Mouse (Mus musculus) intestine, embryonic 14.5 days (tissue): Measurements from ENCODE around the gene Gadd45gip1. TPM values are rescaled to one million over a fixed set of nuclear protein-coding genes. Genes with fewer than 3 reads are reported as not detected.
A peak's percentile ranks its signal among the peaks of the same experiment; 100 is the strongest.

ENCODE experiments used
- ATAC-seq: fragments of 200-750 bp; cut with Nextera tagmentation; replicated peaks from 2 replicates; pipeline ENCODE4 v1.8.0; 2017; ENCODE audit warnings: low read depth, moderate number of reproducible peaks, moderate TSS enrichment, moderate library complexity; ENCODE audit not compliant: low FRiP score, low TSS enrichment
- DNase-seq: peaks from one replicate; pipeline ENCODE4 v3.0.0-alpha.2; 2018; ENCODE audit warnings: low spot score
- H3K27ac ChIP-seq: fragments of 300-500 bp; sonication (generic); 2 replicates; pipeline ENCODE4 v1.5.1; 2014; ENCODE audit warnings: low read depth, mild to moderate bottlenecking, control low read depth
- H3K27me3 ChIP-seq: fragments of 300-500 bp; sonication (generic); replicated peaks from 2 replicates; pipeline ENCODE4 v1.6.1; 2014; ENCODE audit warnings: low read length, control low read depth; ENCODE audit not compliant: control insufficient read depth, insufficient read depth
- H3K36me3 ChIP-seq: fragments of 300-500 bp; sonication (generic); 2 replicates; pipeline ENCODE4 v1.6.1; 2014; ENCODE audit warnings: low read length, control low read depth; ENCODE audit not compliant: control insufficient read depth, insufficient read depth
- H3K4me1 ChIP-seq: fragments of 300-500 bp; sonication (generic); replicated peaks from 2 replicates; pipeline ENCODE4 v1.6.1; 2014; ENCODE audit warnings: low read length, control low read depth, mixed read lengths; ENCODE audit not compliant: control insufficient read depth, insufficient read depth
- H3K4me2 ChIP-seq: fragments of 300-500 bp; sonication (generic); 2 replicates; pipeline ENCODE4 v1.6.1; 2014; ENCODE audit warnings: low read length
- H3K4me3 ChIP-seq: fragments of 300-500 bp; sonication (generic); 2 replicates; pipeline ENCODE4 v1.5.1; 2014; ENCODE audit warnings: low read depth, low read length, control low read depth, mixed read lengths
- H3K9ac ChIP-seq: fragments of 300-500 bp; sonication (generic); 2 replicates; pipeline ENCODE4 v1.6.1; 2014; ENCODE audit warnings: mild to moderate bottlenecking, low read length
- H3K9me3 ChIP-seq: fragments of 300-500 bp; sonication (generic); 2 replicates; pipeline ENCODE4 v1.6.1; 2016; ENCODE audit warnings: low read length, control low read depth; ENCODE audit not compliant: control insufficient read depth
- WGBS: fragments of 180-500 bp; shearing (Covaris S2); extraction: QIAGEN DNeasy Blood & Tissue Kit; methylation state at CpG from one replicate; pipeline ENCODE4 v1.1.7; 2014; 5-methylcytosine and 5-hydroxymethylcytosine counted together
- polyA plus RNA-seq: library from polyadenylated mRNA; unstranded; fragments of >200 nt; fragmentation: Nextera tagmentation; extraction: Ambion mirVana; gene quantifications from 2 replicates; pipeline ENCODE4 v1.2.1, GENCODE M21; 2014

Gene Gadd45gip1
- polyA plus RNA-seq, 1 experiment from 2014 or later, result 60.8 TPM

DNA sequence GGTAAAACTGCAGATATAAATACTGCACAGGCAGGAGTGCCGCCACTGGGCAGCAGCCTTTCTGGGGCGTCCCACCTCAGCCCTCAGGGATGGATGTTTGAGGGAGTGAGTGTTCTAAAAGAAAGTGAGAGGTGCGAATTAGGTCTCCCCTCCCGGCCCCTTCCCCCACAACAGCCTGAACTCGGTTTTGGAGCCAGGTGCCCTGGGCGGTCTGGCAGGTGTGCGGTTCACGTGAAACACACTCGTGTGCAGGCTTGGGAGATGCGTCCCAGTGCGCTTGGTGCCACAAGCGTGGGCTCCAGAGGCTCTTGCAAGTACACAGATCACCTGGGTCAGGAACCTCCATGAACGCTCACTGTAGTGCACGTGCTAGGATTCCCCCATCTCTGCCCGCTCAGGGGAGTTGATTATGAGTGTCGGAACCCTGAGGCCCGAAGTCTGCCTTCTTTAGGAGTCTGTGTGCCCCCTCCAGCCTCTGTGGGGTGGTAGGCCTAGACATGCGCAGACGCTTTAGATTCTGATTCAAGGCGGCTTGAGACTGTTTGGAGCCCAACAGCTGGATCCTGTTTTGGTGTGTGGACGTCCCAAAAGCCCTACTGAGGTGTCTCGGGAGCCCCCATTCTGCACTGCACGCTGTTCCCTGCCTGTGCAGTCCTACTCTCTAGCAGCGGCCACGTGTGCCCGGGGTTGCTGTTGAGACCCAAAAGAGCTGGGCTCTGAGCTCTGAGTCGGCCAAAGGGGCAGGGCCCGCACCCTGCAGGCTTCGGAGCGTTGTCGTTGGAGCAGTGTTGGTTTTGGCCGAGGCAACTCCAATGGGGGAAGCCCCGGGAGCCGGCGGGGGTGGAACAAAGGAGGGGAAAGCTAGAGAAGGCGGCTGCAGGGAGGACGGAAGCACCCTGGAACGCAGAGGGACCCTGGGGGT lies 45.3 kb upstream of the Gadd45gip1 start:
- H3K4me3 ChIP-seq, result no peak overlapping the region
- no peaks in the 10 kb centered on the region for H3K36me3 ChIP-seq
- peaks cover 100% of the 10 kb centered on the region for H3K27me3 ChIP-seq
- H3K9ac ChIP-seq, result no peak overlapping the region
- ATAC-seq (no peak), DNase-seq (no peak)
- H3K27ac ChIP-seq, result no peak overlapping the region
- 0 out of 2 replicates have a peak overlapping the region, but pooled peaks have one; percentile 18 for H3K4me2 ChIP-seq
- peaks cover 9% of the 10 kb centered on the region for H3K4me1 ChIP-seq
- WGBS, result 5% methylated on average over 38 of the region's 38 CpGs
- no peaks in the 10 kb centered on the region for H3K9me3 ChIP-seq

GRCm38 (mm10) chr8:84786801-84787467 lies 44.4 kb upstream of the Gadd45gip1 start:
- Histone ChIP-seq H3K4me3 (no peak overlapping the region), H3K27ac (no peak overlapping the region), H3K9ac (no peak overlapping the region), H3K4me2 (no peak overlapping the region), H3K27me3 (peaks cover 100% of the 10 kb centered on the region), H3K9me3 (no peaks in the 10 kb centered on the region), H3K4me1 (peaks cover 9% of the 10 kb centered on the region), H3K36me3 (no peaks in the 10 kb centered on the region)
- no peak for ATAC-seq
- no peak for DNase-seq
- 10% methylated on average over 11 of the region's 11 CpGs for WGBS

DNA sequence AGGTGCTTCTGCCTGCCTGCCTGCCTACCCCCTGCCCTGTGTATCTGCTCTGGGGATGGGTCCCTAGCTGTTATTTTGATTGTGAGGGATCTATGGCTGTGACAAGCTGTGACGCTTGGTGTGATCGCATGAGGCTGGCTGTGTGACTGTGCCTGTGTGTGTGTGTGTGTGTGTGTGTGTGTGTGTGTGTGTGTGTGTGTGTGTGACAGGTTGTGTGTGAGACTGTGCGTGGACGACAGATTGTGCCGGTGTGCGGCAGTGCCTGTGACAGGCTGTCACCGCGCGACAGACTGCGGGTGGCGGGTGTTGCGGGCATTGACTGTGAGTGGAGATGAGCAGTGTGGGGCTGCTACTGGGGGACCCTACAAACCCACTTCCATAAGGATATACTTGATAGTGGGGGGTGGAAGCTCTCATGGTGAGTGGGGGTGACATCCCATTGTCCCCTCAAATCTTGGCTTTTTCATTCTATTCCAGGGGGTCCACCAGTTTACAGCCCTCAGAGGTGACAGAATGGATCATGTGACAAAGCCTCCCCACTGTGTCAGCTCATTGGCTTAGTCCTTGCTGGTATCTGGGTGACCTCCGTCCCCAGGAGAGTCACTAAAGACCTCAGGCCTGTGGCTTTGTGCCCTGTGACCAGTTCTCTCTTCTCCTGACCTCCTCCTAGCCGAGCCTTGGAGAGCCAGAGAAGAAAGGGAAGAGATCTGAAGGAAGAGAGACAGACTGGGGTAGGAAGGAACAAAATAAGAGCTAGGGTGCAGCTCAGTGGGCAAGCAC lies 43.6 kb upstream of the Gadd45gip1 start:
- peaks cover 94% of the 10 kb centered on the region for H3K27me3 ChIP-seq
- DNase-seq, result no peak

GRCm38 (mm10) chr8:84788896-84789295 lies 42.4 kb upstream of the Gadd45gip1 start:
- Histone ChIP-seq H3K4me2 (no peak overlapping the region), H3K9me3 (no peaks in the 10 kb centered on the region), H3K9ac (no peak overlapping the region), H3K4me1 (peaks cover 9% of the 10 kb centered on the region), H3K27ac (no peak overlapping the region), H3K27me3 (peaks cover 91% of the 10 kb centered on the region), H3K4me3 (no peak overlapping the region), H3K36me3 (no peaks in the 10 kb centered on the region)
- WGBS, result 13% methylated on average over 11 of the region's 11 CpGs
- no peak for ATAC-seq
- no peak for DNase-seq

More for the DNA sequence above, 43.6 kb upstream of the Gadd45gip1 start:
- 19% methylated on average over 14 of the region's 14 CpGs for WGBS
- Histone ChIP-seq H3K36me3 (no peaks in the 10 kb centered on the region), H3K4me2 (no peak overlapping the region), H3K4me1 (peaks cover 9% of the 10 kb centered on the region), H3K9ac (no peak overlapping the region), H3K27ac (no peak overlapping the region), H3K4me3 (no peak overlapping the region), H3K9me3 (no peaks in the 10 kb centered on the region)
- no peak for ATAC-seq

DNA sequence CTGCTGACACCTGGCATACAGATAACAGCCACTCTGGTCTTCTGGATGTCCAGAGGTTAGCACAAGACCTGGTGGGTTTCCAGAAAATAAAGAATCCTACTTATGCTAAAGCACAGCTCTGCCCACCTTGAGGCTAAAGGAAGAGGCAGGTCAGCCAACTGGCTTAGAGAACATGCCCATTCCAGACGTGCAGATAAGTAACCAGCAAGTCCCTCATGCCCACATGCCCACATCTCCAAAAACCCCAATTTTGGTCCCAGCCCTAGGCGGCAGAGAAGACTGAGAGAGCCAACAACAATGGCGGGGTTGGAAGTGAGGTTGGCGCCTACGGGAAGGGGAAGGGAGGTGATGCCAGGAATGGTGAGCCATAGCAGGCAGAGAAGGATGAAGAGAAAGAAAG lies 42.0 kb upstream of the Gadd45gip1 start:
- Histone ChIP-seq H3K9ac (no peak overlapping the region), H3K4me1 (peaks cover 9% of the 10 kb centered on the region), H3K4me3 (no peak overlapping the region), H3K36me3 (no peaks in the 10 kb centered on the region), H3K27ac (no peak overlapping the region), H3K4me2 (no peak overlapping the region), H3K9me3 (no peaks in the 10 kb centered on the region), H3K27me3 (peaks cover 88% of the 10 kb centered on the region)
- DNase-seq (no peak), ATAC-seq (no peak)
- 54% methylated on average over 5 of the region's 5 CpGs for WGBS

- H3K9me3 ChIP-seq, result no peaks in the 10 kb centered on the region
- ATAC-seq (no peak), DNase-seq (no peak)
- 70% methylated on average over 9 of the region's 9 CpGs for WGBS
- peaks cover 88% of the 10 kb centered on the region for H3K27me3 ChIP-seq
- H3K9ac ChIP-seq, result no peak overlapping the region
- H3K27ac ChIP-seq, result no peak overlapping the region
- no peak overlapping the region for H3K4me2 ChIP-seq
- H3K4me1 ChIP-seq, result peaks cover 9% of the 10 kb centered on the region
- H3K4me3 ChIP-seq, result no peak overlapping the region
- no peaks in the 10 kb centered on the region for H3K36me3 ChIP-seq
These were observed 41.4 kb upstream of the Gadd45gip1 start for GRCm38 (mm10) chr8:84789855-84790486.

- no peak overlapping the region for H3K9ac ChIP-seq
- H3K27ac ChIP-seq, result no peak overlapping the region
- peaks cover 9% of the 10 kb centered on the region for H3K4me1 ChIP-seq
- DNase-seq, result no peak
- ATAC-seq, result no peak
- no peaks in the 10 kb centered on the region for H3K9me3 ChIP-seq
- 56% methylated on average over 2 of the region's 2 CpGs for WGBS
- no peaks in the 10 kb centered on the region for H3K36me3 ChIP-seq
- peaks cover 88% of the 10 kb centered on the region for H3K27me3 ChIP-seq
- no peak overlapping the region for H3K4me2 ChIP-seq
- H3K4me3 ChIP-seq, result no peak overlapping the region
These were observed 40.8 kb upstream of the Gadd45gip1 start for GRCm38 (mm10) chr8:84790537-84790936.

- ATAC-seq, result no peak
These were observed 38.8 kb upstream of the Gadd45gip1 start for GRCm38 (mm10) chr8:84792429-84792947.

More at GRCm38 (mm10) chr8:84792429-84792947, 38.8 kb upstream of the Gadd45gip1 start:
- Histone ChIP-seq H3K9ac (no peak overlapping the region), H3K36me3 (no peaks in the 10 kb centered on the region), H3K27me3 (peaks cover 88% of the 10 kb centered on the region), H3K9me3 (no peaks in the 10 kb centered on the region), H3K4me2 (no peak overlapping the region), H3K4me1 (no peaks in the 10 kb centered on the region; the same call in 1 of the 2 replicates), H3K4me3 (no peak overlapping the region), H3K27ac (no peak overlapping the region)
- WGBS, result 80% methylated on average over 12 of the region's 12 CpGs
- DNase-seq, result no peak
